Mouse (Mus musculus): Measurements from ENCODE around the gene Srgap2. TPM values are rescaled to one million over a fixed set of nuclear protein-coding genes. Genes with fewer than 3 reads are reported as not detected.

Gene Srgap2
- polyA plus RNA-seq, 1 experiment from 2014 or later = 16.4 TPM

Small RNA genes lying within 50 kb of the gene (microRNA-seq; reads per million reads assigned to microRNA genes)
- gene Gm24273 = not detected

Other genes starting within 250 kb of the Srgap2 start
- gene Ikbke, start 247.7 kb downstream of the Srgap2 start, polyA plus RNA-seq (2014; fragmentation: Nextera tagmentation; extraction: Ambion mirVana) = 0.55 and 0.57 TPM in 2 replicates
- 4.5 and 4.7 TPM in 2 replicates for gene Fam72a, start 551 bp upstream of the Srgap2 start, polyA plus RNA-seq (2014; fragmentation: Nextera tagmentation; extraction: Ambion mirVana)
- gene Avpr1b, start 71.9 kb upstream of the Srgap2 start, polyA plus RNA-seq (2014; fragmentation: Nextera tagmentation; extraction: Ambion mirVana) = not detected in 2 replicates
- 0.12 and 0.31 TPM in 2 replicates for gene Ctse, start 111.0 kb upstream of the Srgap2 start, polyA plus RNA-seq (2014; fragmentation: Nextera tagmentation; extraction: Ambion mirVana)
- 1.0 and 1.3 TPM in 2 replicates for gene Rab7b, start 161.3 kb upstream of the Srgap2 start, polyA plus RNA-seq (2014; fragmentation: Nextera tagmentation; extraction: Ambion mirVana)
- not detected in 2 replicates for gene Slc26a9, start 216.7 kb upstream of the Srgap2 start, polyA plus RNA-seq (2014; fragmentation: Nextera tagmentation; extraction: Ambion mirVana)

All from midbrain, embryonic 11.5 days (tissue).